Comparison of ENCODE assay signal across 11 mouse cellular contexts in genomic region chr11:103098531-103099190, GRCm38 (mm10). TPM values are rescaled to one million over a fixed set of nuclear protein-coding genes. Genes with fewer than 3 reads are reported as not detected.
DNase-seq lines count a peak whose midpoint lies in the region; ATAC-seq and TF ChIP-seq lines count a peak whose summit lies in the region.
"Had no signal": no experiment of that assay in that cellular context is flagged by ENCODE, and none has a peak within 500 bp of the region (broad histone marks: within the 10 kb centered on the region; RNA-seq: fewer than 3 reads in every experiment).

No protein-coding gene starts in this region.

- H3K4me3 ChIP-seq in gastrocnemius, adult 2 months: peak overlapping the region; percentile 84
- no peak overlapping the region for H3K4me3 ChIP-seq in midbrain, embryonic 10.5 days
- H3K4me3 ChIP-seq in midbrain, embryonic 16.5 days (ENCODE audit: low read depth, low read length): no peak overlapping the region
- no peak overlapping the region for H3K4me3 ChIP-seq in heart, embryonic 16.5 days (ENCODE audit: low read length)
- H3K4me3 ChIP-seq in intestine, postnatal 0 days (ENCODE audit: low read depth, low read length): no peak overlapping the region

- H3K36me3 ChIP-seq in midbrain, embryonic 10.5 days: no peaks in the 10 kb centered on the region
- H3K36me3 ChIP-seq in midbrain, embryonic 16.5 days (ENCODE audit: control insufficient read depth, insufficient read depth, low read length): no peaks in the 10 kb centered on the region
- no peaks in the 10 kb centered on the region for H3K36me3 ChIP-seq in heart, embryonic 16.5 days (ENCODE audit: control insufficient read depth, insufficient read depth)
- no peaks in the 10 kb centered on the region for H3K36me3 ChIP-seq in intestine, postnatal 0 days (ENCODE audit: control insufficient read depth, insufficient read depth)

- H3K9me3 ChIP-seq in midbrain, embryonic 10.5 days (replicated peaks): no peaks in the 10 kb centered on the region
- H3K9me3 ChIP-seq in midbrain, embryonic 16.5 days (replicated peaks; ENCODE audit: control insufficient read depth, low read length, poor library complexity, severe bottlenecking): no peaks in the 10 kb centered on the region
- no peaks in the 10 kb centered on the region for H3K9me3 ChIP-seq in heart, embryonic 16.5 days (replicated peaks; ENCODE audit: control insufficient read depth, low read length)
- H3K9me3 ChIP-seq in intestine, postnatal 0 days (ENCODE audit: control insufficient read depth): no peaks in the 10 kb centered on the region

- H3K27me3 ChIP-seq in midbrain, embryonic 10.5 days (ENCODE audit: low read depth, poor library complexity, severe bottlenecking): peaks cover 84% of the 10 kb centered on the region
- H3K27me3 ChIP-seq in midbrain, embryonic 16.5 days (ENCODE audit: control insufficient read depth, insufficient read depth, low read depth, low read length): peaks cover 16% of the 10 kb centered on the region
- no peaks in the 10 kb centered on the region for H3K27me3 ChIP-seq in heart, embryonic 16.5 days (ENCODE audit: control insufficient read depth, insufficient read depth, low read length)
- peaks cover 16% of the 10 kb centered on the region; the same call in 1 of the 2 replicates for H3K27me3 ChIP-seq in intestine, postnatal 0 days (replicated peaks; ENCODE audit: control insufficient read depth, insufficient read depth, low read length)

- H3K4me2 ChIP-seq in midbrain, embryonic 16.5 days (ENCODE audit: low read length): no peak overlapping the region
- no peak overlapping the region for H3K4me2 ChIP-seq in heart, embryonic 16.5 days (ENCODE audit: low read depth, low read length)
- H3K4me2 ChIP-seq in intestine, postnatal 0 days (replicated peaks; ENCODE audit: low read depth): no peak overlapping the region
- H3K4me2 ChIP-seq: lung, embryonic 14.5 days had no signal

- DNase-seq in gastrocnemius, adult 2 months: peak; percentile 61
- no peak for DNase-seq in gastrocnemius, postnatal 10 days
- DNase-seq in midbrain, embryonic 10.5 days (ENCODE audit: low spot score): no peak
- DNase-seq in testis, postnatal 14 days (ENCODE audit: low spot score): peak; percentile 55
- DNase-seq in frontal cortex, postnatal 14 days (ENCODE audit: low spot score in 2 of 2): no peak
- DNase-seq: adrenal gland, postnatal 36 days; lung, embryonic 14.5 days had no signal

- intact Hi-C loops in gastrocnemius, adult 2 months (cut with DNase I): no loop called here

- H3K9ac ChIP-seq in midbrain, embryonic 16.5 days (ENCODE audit: low read depth, low read length): no peak overlapping the region
- H3K9ac ChIP-seq in heart, embryonic 16.5 days (ENCODE audit: low read length): peak overlapping the region; percentile 39; the same call in 1 of the 2 replicates
- H3K9ac ChIP-seq in intestine, postnatal 0 days (ENCODE audit: low read depth, low read length): no peak overlapping the region
- H3K9ac ChIP-seq: lung, embryonic 14.5 days had no signal

- peaks cover 60% of the 10 kb centered on the region for H3K4me1 ChIP-seq in midbrain, embryonic 10.5 days
- H3K4me1 ChIP-seq in midbrain, embryonic 16.5 days (ENCODE audit: control insufficient read depth, insufficient read depth, low read length): peaks cover 12% of the 10 kb centered on the region; the same call in 1 of the 2 replicates
- H3K4me1 ChIP-seq in heart, embryonic 16.5 days (ENCODE audit: control insufficient read depth, insufficient read depth, low read length): peaks cover 69% of the 10 kb centered on the region
- peaks cover 18% of the 10 kb centered on the region for H3K4me1 ChIP-seq in intestine, postnatal 0 days (replicated peaks; ENCODE audit: control insufficient read depth, insufficient read depth, low read length)

- no peak for ATAC-seq in midbrain, embryonic 16.5 days
- no peak for ATAC-seq in heart, embryonic 16.5 days (replicated peaks; ENCODE audit: extremely low read depth, insufficient read depth, low FRiP score)
- no peak for ATAC-seq in intestine, postnatal 0 days

- WGBS in midbrain, embryonic 10.5 days: 66% methylated on average over 11 of the region's 11 CpGs
- 66% methylated on average over 11 of the region's 11 CpGs for WGBS in midbrain, embryonic 16.5 days
- WGBS in heart, embryonic 16.5 days: 55% methylated on average over 11 of the region's 11 CpGs
- WGBS in intestine, postnatal 0 days: 78% methylated on average over 11 of the region's 11 CpGs

- TF ChIP-seq CTCF in gastrocnemius, adult 2 months (IDR thresholded peaks at IDR 0.05): no peak
- TF ChIP-seq CTCF in intestine, postnatal 0 days (IDR thresholded peaks at IDR 0.05; ENCODE audit: low read depth): no peak

- H3K27ac ChIP-seq in gastrocnemius, adult 2 months: peak overlapping the region; percentile 96
- H3K27ac ChIP-seq in midbrain, embryonic 10.5 days (replicated peaks): peak overlapping the region; percentile 10; the same call in 1 of the 2 replicates
- no peak overlapping the region for H3K27ac ChIP-seq in midbrain, embryonic 16.5 days (ENCODE audit: low read length)
- peak overlapping the region; percentile 98 for H3K27ac ChIP-seq in heart, embryonic 16.5 days (ENCODE audit: low read length)
- no peak overlapping the region for H3K27ac ChIP-seq in intestine, postnatal 0 days (ENCODE audit: low read depth, low read length)

RNA-seq across cellular contexts. Expression of gene Plcd3, which starts 2.8 kb away (rescaled TPM):
- total RNA-seq in gastrocnemius, adult 2 months (2021): 1 to 10 TPM; 4.6 to 5.9 TPM
- total RNA-seq in gastrocnemius, postnatal 10 days (2021): 1 to 10 TPM; 5.8 to 8.6 TPM
- 1.4 TPM in 2 replicates for polyA plus RNA-seq in midbrain, embryonic 10.5 days (2016; fragmentation: Nextera tagmentation; extraction: Ambion mirVana)
- 2.8 and 3.6 TPM in 2 replicates for polyA plus RNA-seq in midbrain, embryonic 16.5 days (2015; fragmentation: Nextera tagmentation; extraction: Ambion mirVana)
- polyA plus RNA-seq in heart, embryonic 16.5 days (2015; fragmentation: Nextera tagmentation; extraction: Ambion mirVana): 13.6 and 17.0 TPM in 2 replicates
- 1.0 and 1.5 TPM in 2 replicates for polyA plus RNA-seq in intestine, postnatal 0 days (2015; fragmentation: Nextera tagmentation; extraction: Ambion mirVana)
- total RNA-seq: megakaryocyte-erythroid progenitor cell, adult 5-6 weeks had no signal

RNA-seq across cellular contexts. Expression of gene Acbd4, which starts 2.8 kb away (rescaled TPM):
- total RNA-seq in gastrocnemius, adult 2 months (2021): 10 to 100 TPM; 24.2 to 28.6 TPM
- total RNA-seq in gastrocnemius, postnatal 10 days (2021): 10 to 100 TPM; 34.9 to 50.5 TPM
- polyA plus RNA-seq in midbrain, embryonic 10.5 days (2016; fragmentation: Nextera tagmentation; extraction: Ambion mirVana): 10.7 and 12.5 TPM in 2 replicates
- polyA plus RNA-seq in midbrain, embryonic 16.5 days (2015; fragmentation: Nextera tagmentation; extraction: Ambion mirVana): 11.6 and 13.0 TPM in 2 replicates
- polyA plus RNA-seq in heart, embryonic 16.5 days (2015; fragmentation: Nextera tagmentation; extraction: Ambion mirVana): 21.5 and 21.8 TPM in 2 replicates
- polyA plus RNA-seq in intestine, postnatal 0 days (2015; fragmentation: Nextera tagmentation; extraction: Ambion mirVana): 74.7 and 75.9 TPM in 2 replicates

RNA-seq across cellular contexts. Expression of gene Hexim1, which starts 17.4 kb away (rescaled TPM):
- total RNA-seq in gastrocnemius, adult 2 months (2021): 10 to 100 TPM; 18.6 to 21.8 TPM
- 10 to 100 TPM; 24.0 to 26.7 TPM for total RNA-seq in gastrocnemius, postnatal 10 days (2021)
- 2.3 and 2.7 TPM in 2 replicates for polyA plus RNA-seq in midbrain, embryonic 10.5 days (2016; fragmentation: Nextera tagmentation; extraction: Ambion mirVana)
- polyA plus RNA-seq in midbrain, embryonic 16.5 days (2015; fragmentation: Nextera tagmentation; extraction: Ambion mirVana): 4.1 and 4.2 TPM in 2 replicates
- polyA plus RNA-seq in heart, embryonic 16.5 days (2015; fragmentation: Nextera tagmentation; extraction: Ambion mirVana): 2.9 TPM in 2 replicates
- polyA plus RNA-seq in intestine, postnatal 0 days (2015; fragmentation: Nextera tagmentation; extraction: Ambion mirVana): 4.6 and 6.0 TPM in 2 replicates

RNA-seq across cellular contexts. Expression of gene Hexim2, which starts 33.6 kb away (rescaled TPM):
- total RNA-seq in gastrocnemius, adult 2 months (2021): 1 to 10 TPM; 2.0 to 3.6 TPM
- total RNA-seq in gastrocnemius, postnatal 10 days (2021): 1 to 10 TPM; 5.8 to 6.7 TPM
- polyA plus RNA-seq in midbrain, embryonic 10.5 days (2016; fragmentation: Nextera tagmentation; extraction: Ambion mirVana): 7.8 and 8.2 TPM in 2 replicates
- 29.9 and 37.0 TPM in 2 replicates for polyA plus RNA-seq in midbrain, embryonic 16.5 days (2015; fragmentation: Nextera tagmentation; extraction: Ambion mirVana)
- polyA plus RNA-seq in heart, embryonic 16.5 days (2015; fragmentation: Nextera tagmentation; extraction: Ambion mirVana): 6.1 and 7.4 TPM in 2 replicates
- 3.5 and 5.3 TPM in 2 replicates for polyA plus RNA-seq in intestine, postnatal 0 days (2015; fragmentation: Nextera tagmentation; extraction: Ambion mirVana)

Comparison
In these comparisons a context has a peak if more than half of its experiments do, and no peak if none do; other contexts are left out.
1. DNase-seq: peak in gastrocnemius, adult 2 months (single experiment) and testis, postnatal 14 days (single experiment); none in gastrocnemius, postnatal 10 days (single experiment), midbrain, embryonic 10.5 days (single experiment) and frontal cortex, postnatal 14 days (0 of 2).
2. H3K27ac ChIP-seq: peak in gastrocnemius, adult 2 months (single experiment), midbrain, embryonic 10.5 days (single experiment) and heart, embryonic 16.5 days (single experiment); none in midbrain, embryonic 16.5 days (single experiment) and intestine, postnatal 0 days (single experiment).